Mouse (Mus musculus): ENCODE data around the gene Slit3. TPM values are rescaled to one million over a fixed set of nuclear protein-coding genes. Genes with fewer than 3 reads are reported as not detected.

Gene Slit3
- total and polyA plus RNA-seq, 2 experiments = 0.09 to 0.12 TPM

- Histone ChIP-seq H3K27ac (replicated peaks; ENCODE audit: insufficient read depth, low read depth, low read length) (no peak overlapping the region), H3K79me2 (ENCODE audit: control insufficient read depth, insufficient read depth, low read length) (no peaks in the 10 kb centered on the region), H3K4me1 (ENCODE audit: control insufficient read depth, insufficient read depth, low read length) (no peaks in the 10 kb centered on the region), H3K36me3 (ENCODE audit: control insufficient read depth, insufficient read depth, low read length) (no peaks in the 10 kb centered on the region), H3K27me3 (ENCODE audit: control insufficient read depth, insufficient read depth, low read length) (no peaks in the 10 kb centered on the region), H3K4me3 (ENCODE audit: insufficient read depth, low read depth, low read length) (no peak overlapping the region), H3K9ac (ENCODE audit: low read depth, low read length) (no peak overlapping the region)
- 75% methylated on average over 10 of the region's 10 CpGs for WGBS
- no peak for TF ChIP-seq CTCF (IDR thresholded peaks at IDR 0.05; ENCODE audit: low read depth, low read length)
- no peak for TF ChIP-seq POLR2A (IDR thresholded peaks at IDR 0.05; ENCODE audit: extremely low read depth, insufficient read depth, low read length)
- DNase-seq (ENCODE audit: extremely low read depth, low read depth, low spot score) = no peak
Measured at GRCm38 (mm10) chr11:35601652-35602240, 480.7 kb downstream of the Slit3 start.

GRCm38 (mm10) chr11:35602586-35602985, 481.6 kb downstream of the Slit3 start:
- Histone ChIP-seq H3K79me2 (ENCODE audit: control insufficient read depth, insufficient read depth, low read length) (no peaks in the 10 kb centered on the region), H3K9ac (ENCODE audit: low read depth, low read length) (no peak overlapping the region), H3K36me3 (ENCODE audit: control insufficient read depth, insufficient read depth, low read length) (no peaks in the 10 kb centered on the region), H3K27me3 (ENCODE audit: control insufficient read depth, insufficient read depth, low read length) (no peaks in the 10 kb centered on the region), H3K4me3 (ENCODE audit: insufficient read depth, low read depth, low read length) (no peak overlapping the region), H3K4me1 (ENCODE audit: control insufficient read depth, insufficient read depth, low read length) (no peaks in the 10 kb centered on the region), H3K27ac (replicated peaks; ENCODE audit: insufficient read depth, low read depth, low read length) (no peak overlapping the region)
- WGBS = 74% methylated on average over 10 of the region's 10 CpGs
- TF ChIP-seq POLR2A (IDR thresholded peaks at IDR 0.05; ENCODE audit: extremely low read depth, insufficient read depth, low read length) (no peak), CTCF (IDR thresholded peaks at IDR 0.05; ENCODE audit: low read depth, low read length) (no peak)
- no peak for DNase-seq (ENCODE audit: extremely low read depth, low read depth, low spot score)

GRCm38 (mm10) chr11:35603946-35604345, 482.9 kb downstream of the Slit3 start:
- no peak overlapping the region for H3K27ac ChIP-seq (replicated peaks; ENCODE audit: insufficient read depth, low read depth, low read length)
- no peak for DNase-seq (ENCODE audit: extremely low read depth, low read depth, low spot score)
- WGBS = 88% methylated on average over 6 of the region's 6 CpGs

GRCm38 (mm10) chr11:35604848-35605790, 484.1 kb downstream of the Slit3 start:
- 74% methylated on average over 18 of the region's 18 CpGs for WGBS
- Histone ChIP-seq H3K4me1 (ENCODE audit: control insufficient read depth, insufficient read depth, low read length) (no peaks in the 10 kb centered on the region), H3K27me3 (ENCODE audit: control insufficient read depth, insufficient read depth, low read length) (no peaks in the 10 kb centered on the region), H3K27ac (replicated peaks; ENCODE audit: insufficient read depth, low read depth, low read length) (no peak overlapping the region), H3K36me3 (ENCODE audit: control insufficient read depth, insufficient read depth, low read length) (no peaks in the 10 kb centered on the region), H3K79me2 (ENCODE audit: control insufficient read depth, insufficient read depth, low read length) (no peaks in the 10 kb centered on the region), H3K4me3 (ENCODE audit: insufficient read depth, low read depth, low read length) (no peak overlapping the region), H3K9ac (ENCODE audit: low read depth, low read length) (no peak overlapping the region)
- TF ChIP-seq CTCF (IDR thresholded peaks at IDR 0.05; ENCODE audit: low read depth, low read length) (no peak), POLR2A (IDR thresholded peaks at IDR 0.05; ENCODE audit: extremely low read depth, insufficient read depth, low read length) (no peak)
- DNase-seq (ENCODE audit: extremely low read depth, low read depth, low spot score) = no peak

More at GRCm38 (mm10) chr11:35603946-35604345, 482.9 kb downstream of the Slit3 start:
- H3K79me2 ChIP-seq (ENCODE audit: control insufficient read depth, insufficient read depth, low read length) = no peaks in the 10 kb centered on the region
- no peaks in the 10 kb centered on the region for H3K36me3 ChIP-seq (ENCODE audit: control insufficient read depth, insufficient read depth, low read length)
- no peak overlapping the region for H3K4me3 ChIP-seq (ENCODE audit: insufficient read depth, low read depth, low read length)
- no peaks in the 10 kb centered on the region for H3K4me1 ChIP-seq (ENCODE audit: control insufficient read depth, insufficient read depth, low read length)
- TF ChIP-seq POLR2A (IDR thresholded peaks at IDR 0.05; ENCODE audit: extremely low read depth, insufficient read depth, low read length) = no peak
- no peak for TF ChIP-seq CTCF (IDR thresholded peaks at IDR 0.05; ENCODE audit: low read depth, low read length)
- H3K27me3 ChIP-seq (ENCODE audit: control insufficient read depth, insufficient read depth, low read length) = no peaks in the 10 kb centered on the region
- no peak overlapping the region for H3K9ac ChIP-seq (ENCODE audit: low read depth, low read length)

GRCm38 (mm10) chr11:35607191-35607590, 486.2 kb downstream of the Slit3 start:
- no peak overlapping the region for H3K9ac ChIP-seq (ENCODE audit: low read depth, low read length)
- no peak overlapping the region for H3K4me3 ChIP-seq (ENCODE audit: insufficient read depth, low read depth, low read length)
- no peak for DNase-seq (ENCODE audit: extremely low read depth, low read depth, low spot score)
- 83% methylated on average over 4 of the region's 4 CpGs for WGBS
- TF ChIP-seq CTCF (IDR thresholded peaks at IDR 0.05; ENCODE audit: low read depth, low read length) (no peak), POLR2A (IDR thresholded peaks at IDR 0.05; ENCODE audit: extremely low read depth, insufficient read depth, low read length) (no peak)
- no peak overlapping the region for H3K27ac ChIP-seq (replicated peaks; ENCODE audit: insufficient read depth, low read depth, low read length)
- H3K27me3 ChIP-seq (ENCODE audit: control insufficient read depth, insufficient read depth, low read length) = no peaks in the 10 kb centered on the region
- H3K4me1 ChIP-seq (ENCODE audit: control insufficient read depth, insufficient read depth, low read length) = no peaks in the 10 kb centered on the region
- H3K79me2 ChIP-seq (ENCODE audit: control insufficient read depth, insufficient read depth, low read length) = no peaks in the 10 kb centered on the region
- no peaks in the 10 kb centered on the region for H3K36me3 ChIP-seq (ENCODE audit: control insufficient read depth, insufficient read depth, low read length)
